Mouse (Mus musculus) C2C12 (cell line): ENCODE measurements at regions not wholly inside any gene's neighbourhood (a gene's known extent, or its start where the extent isn't known, plus 50 kb on each side); places are given as distances from the start of the nearest gene placed in this dataset.

Source experiments
- CEBPB ChIP-seq: IDR thresholded peaks from one replicate; pipeline ENCODE4 v1.6.1; 2011; ENCODE audit warnings: low read depth, mild to moderate bottlenecking, control low read depth, moderate library complexity
- CTCF ChIP-seq: IDR thresholded peaks from one replicate; pipeline ENCODE4 v1.5.1; 2011; ENCODE audit not compliant: control insufficient read depth, insufficient read depth, insufficient read length
- MAX ChIP-seq: IDR thresholded peaks from one replicate; pipeline ENCODE4 v1.6.1; 2011; ENCODE audit warnings: mild to moderate bottlenecking, control low read depth
- MYOG ChIP-seq: IDR thresholded peaks from one replicate; pipeline ENCODE4 v1.6.1; 2011; ENCODE audit not compliant: control insufficient read depth, insufficient read length; ENCODE audit errors: extremely low read depth
- USF1 ChIP-seq: IDR thresholded peaks from one replicate; pipeline ENCODE4 v1.6.1; 2011; ENCODE audit warnings: low read depth, mild to moderate bottlenecking, control low read depth, moderate library complexity

DNA sequence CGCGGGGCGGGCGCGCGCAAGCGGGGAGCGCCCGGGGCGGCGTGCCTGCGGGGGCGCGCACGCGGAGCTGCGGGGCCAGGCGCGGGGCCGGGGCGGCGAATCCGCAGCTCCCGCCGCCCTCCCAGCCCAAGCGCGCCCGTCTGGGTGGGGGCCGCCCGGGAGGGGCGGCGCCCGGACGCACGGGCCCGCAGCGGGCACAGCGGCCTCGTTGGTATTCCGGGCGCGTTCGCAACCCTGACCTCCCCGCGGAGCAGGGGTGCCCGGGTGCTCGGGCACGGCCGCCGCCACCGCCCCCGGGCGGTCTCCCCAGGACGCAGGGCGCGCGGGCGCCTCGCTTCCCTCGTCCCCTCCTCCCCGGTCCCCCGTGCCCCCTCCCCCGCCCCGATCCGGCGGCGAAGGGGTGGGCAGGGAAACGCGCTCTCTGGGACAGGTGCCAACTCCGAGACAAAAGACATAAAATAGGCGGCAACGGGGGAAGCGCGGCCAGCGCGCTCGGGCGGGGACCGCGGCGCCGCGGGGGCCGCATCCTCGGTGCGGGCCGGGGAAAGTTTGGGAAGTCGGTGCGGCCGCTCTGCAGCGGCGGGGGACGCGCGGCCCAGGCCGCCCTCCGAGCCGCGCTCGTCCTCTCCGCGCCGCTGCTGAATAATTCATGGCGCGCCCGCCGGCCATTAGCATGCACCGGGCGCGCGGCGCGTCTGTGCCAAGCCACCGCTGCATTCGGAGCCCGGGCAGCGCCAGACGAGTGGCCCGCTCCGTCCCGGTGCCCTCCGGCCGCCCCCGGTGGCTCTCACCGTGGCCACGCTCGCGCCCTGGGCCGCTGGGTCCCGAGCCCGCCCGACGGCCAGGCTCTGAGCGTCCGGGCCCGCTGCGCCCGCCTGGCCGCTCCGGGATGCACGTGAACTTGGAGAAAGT is 63.7 kb upstream of the Ppara start:
- no peak for TF ChIP-seq CTCF
- no peak for TF ChIP-seq MYOG
- TF ChIP-seq USF1, result no peak
- peak; percentile 59 for TF ChIP-seq MAX
- no peak for TF ChIP-seq CEBPB
